Mouse (Mus musculus) embryonic facial prominence, embryonic 11.5 days (tissue): ENCODE data around the gene Kif16b. TPM values are rescaled to one million over a fixed set of nuclear protein-coding genes. Genes with fewer than 3 reads are reported as not detected.

Source experiments
- ATAC-seq: fragments of 200-750 bp; cut with Nextera tagmentation; replicated peaks from 2 replicates; pipeline ENCODE4 v1.8.0; 2017; ENCODE audit warnings: low read depth; ENCODE audit not compliant: insufficient number of reproducible peaks, low FRiP score, low TSS enrichment
- DNase-seq: peaks from one replicate; pipeline ENCODE4 v3.0.0-alpha.2; 2015; ENCODE audit warnings: low spot score
- H3K27ac ChIP-seq: fragments of 300-500 bp; sonication (generic); replicated peaks from 2 replicates; pipeline ENCODE4 v1.5.1; 2014; ENCODE audit warnings: mild to moderate bottlenecking, low read depth, low read length, control low read depth
- H3K27me3 ChIP-seq: fragments of 300-500 bp; sonication (generic); 2 replicates; pipeline ENCODE4 v1.6.1; 2014; ENCODE audit warnings: mild to moderate bottlenecking, low read length, moderate library complexity, mixed read lengths; ENCODE audit not compliant: control insufficient read depth, insufficient read depth
- H3K36me3 ChIP-seq: fragments of 300-500 bp; sonication (generic); replicated peaks from 2 replicates; pipeline ENCODE4 v1.6.1; 2014; ENCODE audit warnings: low read depth, mild to moderate bottlenecking, low read length, moderate library complexity, mixed read lengths; ENCODE audit not compliant: control insufficient read depth, insufficient read depth
- H3K4me1 ChIP-seq: fragments of 300-500 bp; sonication (generic); 2 replicates; pipeline ENCODE4 v1.6.1; 2014; ENCODE audit warnings: low read length, mixed read lengths; ENCODE audit not compliant: control insufficient read depth, insufficient read depth
- H3K4me2 ChIP-seq: fragments of 300-500 bp; sonication (generic); 2 replicates; pipeline ENCODE4 v1.6.1; 2014; ENCODE audit warnings: low read depth, mild to moderate bottlenecking, control low read depth, low read length, moderate library complexity
- H3K4me3 ChIP-seq: fragments of 300-500 bp; sonication (generic); 2 replicates; pipeline ENCODE4 v1.5.1; 2014; ENCODE audit warnings: low read depth, low read length, control low read depth
- H3K9ac ChIP-seq: fragments of 300-500 bp; sonication (generic); replicated peaks from 2 replicates; pipeline ENCODE4 v1.6.1; 2014; ENCODE audit warnings: mild to moderate bottlenecking, control low read depth, low read length
- H3K9me3 ChIP-seq: fragments of 300-500 bp; sonication (generic); replicated peaks from 2 replicates; pipeline ENCODE4 v1.6.1; 2016; ENCODE audit warnings: mild to moderate bottlenecking, low read length, inconsistent platforms, mixed read lengths; ENCODE audit not compliant: control insufficient read depth
- WGBS: fragments of 180-500 bp; shearing (Covaris S2); extraction: QIAGEN DNeasy Blood & Tissue Kit; methylation state at CpG from one replicate; pipeline ENCODE4 v1.1.7; 2014; 5-methylcytosine and 5-hydroxymethylcytosine counted together
- polyA plus RNA-seq: library from polyadenylated mRNA; unstranded; fragments of >200 nt; fragmentation: Nextera tagmentation; extraction: Ambion mirVana; gene quantifications from 2 replicates; pipeline ENCODE4 v1.2.1, GENCODE M21; 2014

Gene Kif16b
- polyA plus RNA-seq, 1 experiment from 2014 or later: 10.4 TPM

DNA sequence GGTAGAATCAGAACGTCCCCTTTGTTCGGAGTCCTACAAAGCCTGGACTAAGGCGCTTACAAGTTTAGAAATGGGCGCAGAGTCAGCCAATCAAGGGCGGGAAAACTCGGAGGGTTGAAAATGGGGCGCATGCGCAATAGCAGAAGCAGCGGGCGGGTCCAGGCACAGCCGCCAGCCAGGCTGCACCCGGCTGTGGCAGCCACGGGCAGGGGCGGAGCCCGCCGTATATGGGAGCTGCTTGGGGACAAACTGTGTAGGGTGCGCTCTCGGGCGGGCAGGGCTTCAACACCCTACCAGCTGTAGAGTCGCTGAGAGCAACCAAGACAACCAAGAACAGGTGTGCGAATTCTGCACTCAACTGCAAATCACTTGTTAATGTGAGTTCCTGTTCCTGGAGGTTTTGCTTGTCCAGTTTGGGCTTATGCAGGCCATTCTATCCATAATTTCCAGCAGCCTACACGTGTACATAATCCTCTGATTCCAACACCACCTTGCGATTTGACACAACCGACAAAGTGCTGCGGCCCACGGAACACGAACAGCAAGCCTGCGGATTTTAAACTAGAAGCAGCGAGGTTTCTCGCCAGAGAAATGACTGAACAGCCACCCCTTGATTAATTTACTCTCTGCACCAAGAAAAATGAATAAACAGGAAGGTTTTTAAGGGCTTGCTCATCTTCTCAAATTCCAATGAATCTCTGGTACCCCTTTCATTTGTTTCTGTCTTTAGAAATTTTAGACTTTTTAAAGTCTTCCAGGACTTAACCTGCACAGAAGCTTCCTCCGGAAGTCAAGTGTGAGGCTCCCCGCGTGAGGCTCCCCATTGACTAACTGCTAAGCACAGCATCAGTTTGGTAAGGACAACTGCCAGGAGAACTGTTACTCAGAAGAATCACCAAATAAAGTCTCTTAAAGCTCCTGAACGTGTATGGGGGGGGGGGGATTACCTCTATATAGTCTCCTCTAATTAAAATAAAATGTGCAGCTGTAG lies 1.9 kb upstream of the Kif16b start:
- no peaks in the 10 kb centered on the region for H3K9me3 ChIP-seq
- peak overlapping the region; percentile 31 for H3K4me3 ChIP-seq
- no peaks in the 10 kb centered on the region for H3K36me3 ChIP-seq
- no peak overlapping the region for H3K27ac ChIP-seq
- peak overlapping the region; percentile 57 for H3K4me2 ChIP-seq
- DNase-seq: peak; percentile 94
- peak overlapping the region; percentile 65 for H3K9ac ChIP-seq
- no peaks in the 10 kb centered on the region for H3K27me3 ChIP-seq
- no peaks in the 10 kb centered on the region for H3K4me1 ChIP-seq
- ATAC-seq: peak; percentile 97
- WGBS: 9% methylated on average over 34 of the region's 34 CpGs

DNA sequence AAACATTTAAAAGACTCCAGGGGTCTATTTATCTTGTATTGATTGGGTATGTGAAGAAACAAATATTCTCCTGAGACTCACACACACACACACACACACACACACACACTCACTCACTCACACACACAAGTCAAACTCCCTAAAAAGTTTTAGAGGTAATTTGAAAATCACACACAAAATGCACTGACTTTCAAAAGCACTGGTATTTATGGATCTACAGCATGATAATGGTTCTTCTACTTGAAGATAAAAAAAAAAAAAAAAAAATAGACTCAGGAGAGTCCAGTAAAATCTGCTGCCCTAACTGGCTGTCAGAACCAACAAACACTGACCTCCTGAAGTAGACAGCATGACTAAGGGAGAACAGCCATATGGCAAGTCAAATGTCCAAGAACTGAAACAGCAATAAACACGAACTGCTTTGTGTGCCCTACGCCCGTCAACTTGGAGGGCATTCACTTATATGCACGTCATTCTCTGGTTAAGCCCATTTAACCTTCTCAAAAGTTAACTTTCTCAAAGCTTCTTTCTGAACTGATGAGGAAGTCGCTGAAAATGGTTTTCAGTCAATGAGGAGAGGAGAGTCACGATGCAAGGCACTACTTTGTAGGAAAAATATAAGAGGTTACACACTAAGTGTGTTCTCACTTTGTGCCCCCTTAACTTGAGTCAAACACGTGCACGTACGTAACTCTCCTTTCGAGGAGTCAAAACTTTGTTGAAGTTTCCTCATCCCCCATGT lies 1.0 kb downstream of the Kif16b start:
- H3K27me3 ChIP-seq: no peaks in the 10 kb centered on the region
- no peak overlapping the region for H3K27ac ChIP-seq
- no peaks in the 10 kb centered on the region for H3K4me1 ChIP-seq
- no peaks in the 10 kb centered on the region for H3K9me3 ChIP-seq
- ATAC-seq: no peak
- H3K9ac ChIP-seq: no peak overlapping the region; the same call in 1 of the 2 replicates
- WGBS: 63% methylated on average over 10 of the region's 10 CpGs
- peak overlapping the region; percentile 73 for H3K4me2 ChIP-seq
- H3K4me3 ChIP-seq: peak overlapping the region; percentile 72
- no peaks in the 10 kb centered on the region for H3K36me3 ChIP-seq
- DNase-seq: no peak

DNA sequence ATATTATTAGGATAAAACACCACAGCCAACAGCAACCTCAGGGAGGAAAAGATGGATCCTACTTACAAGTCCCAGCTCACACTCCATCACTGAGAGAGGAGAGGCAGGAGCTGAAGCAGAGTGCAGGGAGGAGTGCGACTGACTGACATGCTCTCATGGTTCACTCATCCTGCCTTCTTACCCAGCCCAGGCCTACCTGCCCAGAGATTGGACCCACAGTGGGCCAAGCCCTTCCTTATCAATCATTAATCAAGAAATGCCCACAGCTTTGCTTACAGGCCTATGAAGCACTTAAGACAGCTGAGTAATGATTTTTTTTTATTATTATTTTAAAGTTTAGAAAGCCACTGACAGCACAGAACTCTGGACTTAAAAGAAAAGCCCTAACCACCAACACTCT lies 7.6 kb downstream of the Kif16b start:
- no peak overlapping the region for H3K4me2 ChIP-seq
- DNase-seq (no peak), ATAC-seq (no peak)
- WGBS: 73% methylated on average over 1 of the region's 1 CpGs
- H3K4me1 ChIP-seq: no peaks in the 10 kb centered on the region
- no peaks in the 10 kb centered on the region for H3K27me3 ChIP-seq
- no peaks in the 10 kb centered on the region for H3K9me3 ChIP-seq
- H3K27ac ChIP-seq: no peak overlapping the region
- H3K36me3 ChIP-seq: no peaks in the 10 kb centered on the region
- no peak overlapping the region for H3K9ac ChIP-seq
- H3K4me3 ChIP-seq: no peak overlapping the region

DNA sequence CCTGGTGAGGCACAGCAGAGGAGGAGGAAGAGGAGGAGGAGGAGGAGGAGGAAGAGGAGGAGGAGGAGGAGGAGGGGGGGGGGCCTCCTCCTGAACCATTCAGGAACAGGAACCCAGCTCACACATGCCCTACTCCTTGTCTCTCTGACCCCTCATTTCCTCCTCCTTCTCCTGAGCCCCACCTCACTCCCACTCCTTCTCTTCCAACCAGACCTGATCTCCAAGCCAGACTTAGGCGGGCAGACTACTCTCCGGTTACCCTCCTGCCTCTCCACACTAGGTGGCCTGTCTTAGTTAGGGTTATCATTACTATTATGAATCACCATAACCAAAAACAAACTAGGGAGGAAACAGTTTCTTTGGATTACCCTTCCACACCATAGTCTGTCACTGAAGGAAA lies 10.0 kb downstream of the Kif16b start:
- WGBS: 71% methylated on average over 2 of the region's 2 CpGs
- H3K36me3 ChIP-seq: no peaks in the 10 kb centered on the region
- no peak for DNase-seq

DNA sequence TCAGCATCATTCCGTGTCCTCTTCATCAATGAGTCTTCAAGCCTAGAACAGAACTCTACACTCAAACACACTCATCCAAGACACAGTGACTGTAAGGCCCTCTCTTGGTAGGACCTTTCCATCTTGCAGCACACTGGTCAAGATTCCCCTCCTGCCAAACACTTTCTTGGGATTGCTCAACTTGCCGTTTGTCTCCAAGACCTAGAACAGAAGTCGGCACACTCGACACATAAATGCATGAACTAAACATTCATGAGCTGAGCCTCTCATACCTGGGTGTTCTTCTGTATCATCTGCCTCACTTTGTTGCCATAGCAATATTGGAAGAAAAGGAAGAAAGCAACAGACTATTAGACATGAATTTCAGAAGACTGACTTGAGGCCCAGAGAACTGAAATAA lies 16.9 kb downstream of the Kif16b start:
- H3K9me3 ChIP-seq: no peaks in the 10 kb centered on the region
- no peak overlapping the region for H3K4me3 ChIP-seq
- H3K27ac ChIP-seq: no peak overlapping the region
- H3K27me3 ChIP-seq: no peaks in the 10 kb centered on the region
- 94% methylated on average over 4 of the region's 4 CpGs for WGBS
- DNase-seq (no peak), ATAC-seq (no peak)
- no peaks in the 10 kb centered on the region for H3K4me1 ChIP-seq
- no peaks in the 10 kb centered on the region for H3K36me3 ChIP-seq
- no peak overlapping the region for H3K4me2 ChIP-seq
- no peak overlapping the region for H3K9ac ChIP-seq

More for the DNA sequence above, 10.0 kb downstream of the Kif16b start:
- H3K4me2 ChIP-seq: no peak overlapping the region
- no peak overlapping the region for H3K27ac ChIP-seq
- no peaks in the 10 kb centered on the region for H3K9me3 ChIP-seq
- 0 out of 2 replicates have a peak, but pooled peaks have one; percentile 39 for ATAC-seq
- H3K4me1 ChIP-seq: no peaks in the 10 kb centered on the region
- no peak overlapping the region for H3K4me3 ChIP-seq
- no peaks in the 10 kb centered on the region for H3K27me3 ChIP-seq
- H3K9ac ChIP-seq: no peak overlapping the region

DNA sequence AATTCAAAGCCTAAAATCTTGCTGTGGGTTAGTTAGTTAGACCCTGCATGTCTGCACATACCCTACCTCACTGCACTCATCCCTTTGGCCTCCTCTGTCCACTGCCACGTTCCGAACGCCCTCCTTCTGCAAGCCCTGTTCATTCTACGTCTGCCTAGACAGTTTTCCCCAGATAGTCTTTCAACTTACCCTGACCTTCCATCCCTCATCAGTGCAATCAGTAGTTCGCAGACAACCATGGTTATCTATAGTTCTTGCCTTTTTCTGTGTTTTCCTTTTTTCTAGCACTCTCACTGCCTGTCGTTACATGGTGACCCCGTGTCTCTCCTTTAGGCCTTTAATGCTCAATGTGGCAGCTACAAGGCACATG lies 17.7 kb downstream of the Kif16b start:
- Histone ChIP-seq H3K9ac (no peak overlapping the region), H3K36me3 (no peaks in the 10 kb centered on the region), H3K4me1 (no peaks in the 10 kb centered on the region), H3K27ac (no peak overlapping the region), H3K4me2 (no peak overlapping the region), H3K4me3 (no peak overlapping the region), H3K27me3 (no peaks in the 10 kb centered on the region), H3K9me3 (no peaks in the 10 kb centered on the region)
- no peak for DNase-seq
- WGBS: 76% methylated on average over 7 of the region's 7 CpGs
- no peak for ATAC-seq

DNA sequence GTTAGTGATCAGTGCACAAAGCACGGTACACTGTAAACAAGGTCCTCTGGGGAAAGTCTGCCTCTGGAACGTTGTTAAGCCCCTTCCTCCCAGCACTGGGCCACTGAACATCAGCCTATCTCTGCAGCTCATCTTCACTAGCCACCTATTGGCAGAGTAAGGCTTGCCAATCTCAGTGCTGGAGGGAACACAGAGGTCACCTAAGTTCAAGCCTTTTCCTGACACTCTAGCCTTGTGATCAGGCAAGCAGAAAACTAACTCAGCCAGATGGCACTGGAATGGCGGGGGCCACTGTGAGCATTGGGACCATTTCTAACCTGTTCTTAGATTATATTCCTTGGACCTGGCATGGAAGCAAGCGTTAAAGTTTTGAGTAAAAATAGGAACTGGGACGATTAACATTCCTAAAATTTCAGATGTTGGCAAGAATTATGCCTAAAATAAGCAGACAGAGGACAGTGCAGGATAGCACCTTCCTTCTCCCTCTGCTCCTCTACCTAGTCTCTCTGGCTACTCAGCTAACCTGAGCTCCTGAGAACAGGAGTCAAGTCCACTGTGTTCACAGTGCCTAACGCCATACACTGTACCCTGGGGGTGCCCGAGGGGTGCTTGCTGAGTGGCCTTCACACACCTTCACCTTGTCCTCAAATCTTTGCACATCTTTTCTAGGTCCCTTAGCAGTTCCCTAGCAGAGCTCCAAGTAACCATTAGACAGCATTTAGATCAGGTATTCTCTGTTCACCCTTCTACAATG lies 18.3 kb downstream of the Kif16b start:
- Histone ChIP-seq H3K27me3 (no peaks in the 10 kb centered on the region), H3K4me3 (no peak overlapping the region), H3K36me3 (no peaks in the 10 kb centered on the region), H3K9me3 (no peaks in the 10 kb centered on the region), H3K4me2 (no peak overlapping the region), H3K27ac (no peak overlapping the region), H3K4me1 (no peaks in the 10 kb centered on the region), H3K9ac (no peak overlapping the region)
- peak; percentile 18 for DNase-seq
- 46% methylated on average over 7 of the region's 7 CpGs for WGBS
- ATAC-seq: no peak
